Mouse (Mus musculus) forebrain, embryonic 14.5 days (tissue): ENCODE measurements around the gene Tufm. TPM values are rescaled to one million over a fixed set of nuclear protein-coding genes. Genes with fewer than 3 reads are reported as not detected.
"Not testable (repeated sequence)": the region's sequence is repeated elsewhere in the genome, so short reads cannot be mapped to it uniquely, and the experiment has no call there.

Experiments used
- ATAC-seq: fragments of 200-750 bp; cut with Nextera tagmentation; 2 replicates; pipeline ENCODE4 v1.8.0; 2017; ENCODE audit warnings: mild to moderate bottlenecking, moderate library complexity
- DNase-seq: peaks from one replicate; pipeline ENCODE4 v3.0.0-alpha.2; 2015; ENCODE audit warnings: low spot score
- H3K27ac ChIP-seq: fragments of 300-500 bp; sonication (generic); 2 replicates; pipeline ENCODE4 v1.5.1; 2014; ENCODE audit warnings: low read depth, mild to moderate bottlenecking, control low read depth, low read length, moderate library complexity
- H3K27me3 ChIP-seq: fragments of 300-500 bp; sonication (generic); replicated peaks from 2 replicates; pipeline ENCODE4 v1.6.1; 2014; ENCODE audit warnings: low read length, control low read depth, mixed read lengths; ENCODE audit not compliant: control insufficient read depth, insufficient read depth
- H3K36me3 ChIP-seq: fragments of 300-500 bp; sonication (generic); 2 replicates; pipeline ENCODE4 v1.6.1; 2014; ENCODE audit warnings: low read length, control low read depth; ENCODE audit not compliant: control insufficient read depth, insufficient read depth
- H3K4me1 ChIP-seq: fragments of 300-500 bp; sonication (generic); 2 replicates; pipeline ENCODE4 v1.6.1; 2014; ENCODE audit warnings: antibody characterized with exemption, low read length, control low read depth; ENCODE audit not compliant: control insufficient read depth, insufficient read depth
- H3K4me2 ChIP-seq: fragments of 300-500 bp; sonication (generic); 2 replicates; pipeline ENCODE4 v1.6.1; 2014; ENCODE audit warnings: mild to moderate bottlenecking, control low read depth, low read length
- H3K4me3 ChIP-seq: fragments of 300-500 bp; sonication (generic); 2 replicates; pipeline ENCODE4 v1.5.1; 2014; ENCODE audit warnings: low read depth, low read length, control low read depth
- H3K9ac ChIP-seq: fragments of 300-500 bp; sonication (generic); 2 replicates; pipeline ENCODE4 v1.6.1; 2014; ENCODE audit warnings: mild to moderate bottlenecking, low read length, control low read depth, moderate library complexity
- H3K9me3 ChIP-seq: fragments of 300-500 bp; sonication (generic); replicated peaks from 2 replicates; pipeline ENCODE4 v1.6.1; 2016; ENCODE audit warnings: low read length, control low read depth, mixed read lengths; ENCODE audit not compliant: control insufficient read depth
- WGBS: fragments of 180-500 bp; shearing (Covaris S2); extraction: QIAGEN DNeasy Blood & Tissue Kit; methylation state at CpG from one replicate; pipeline ENCODE4 v1.1.7; 2014; 5-methylcytosine and 5-hydroxymethylcytosine counted together
- polyA plus RNA-seq: library from polyadenylated mRNA; unstranded; fragments of >200 nt; fragmentation: Nextera tagmentation; extraction: Ambion mirVana; gene quantifications from 2 replicates; pipeline ENCODE4 v1.2.1, GENCODE M21; 2014

Tufm gene
- polyA plus RNA-seq, 1 experiment from 2014 or later = 135 TPM

GRCm38 (mm10) chr7:126482392-126482871 lies 4.7 kb upstream of the Tufm start:
- WGBS = 1% methylated on average over 23 of the region's 23 CpGs
- Histone ChIP-seq H3K36me3 (no peaks in the 10 kb centered on the region), H3K27me3 (no peaks in the 10 kb centered on the region), H3K4me3 (peak overlapping the region; percentile 18), H3K4me1 (peaks cover 3% of the 10 kb centered on the region), H3K27ac (no peak overlapping the region), H3K9ac (peak overlapping the region; percentile 37), H3K4me2 (peak overlapping the region; percentile 53), H3K9me3 (no peaks in the 10 kb centered on the region)
- DNase-seq = peak; percentile 71
- peak; percentile 49 for ATAC-seq

- DNase-seq, ATAC-seq, H3K9me3 ChIP-seq, H3K4me1 ChIP-seq, H3K27ac ChIP-seq, H3K27me3 ChIP-seq: not testable (repeated sequence)
- Histone ChIP-seq H3K4me2 (peak overlapping the region; percentile 93), H3K9ac (peak overlapping the region; percentile 70), H3K4me3 (peak overlapping the region; percentile 56), H3K36me3 (peaks cover 38% of the 10 kb centered on the region)
- WGBS = 19% methylated on average over 23 of the region's 25 CpGs
Observed at GRCm38 (mm10) chr7:126487617-126488385, 640 bp downstream of the Tufm start.

- 75% methylated on average over 1 of the region's 1 CpGs for WGBS
- Histone ChIP-seq H3K4me2 (no peak overlapping the region), H3K9me3 (no peaks in the 10 kb centered on the region), H3K27me3 (no peaks in the 10 kb centered on the region), H3K36me3 (peaks cover 70% of the 10 kb centered on the region), H3K9ac (no peak overlapping the region), H3K4me1 (peaks cover 7% of the 10 kb centered on the region), H3K27ac (no peak overlapping the region), H3K4me3 (no peak overlapping the region)
- ATAC-seq (no peak), DNase-seq (no peak)
Observed at GRCm38 (mm10) chr7:126491005-126491404, 3.8 kb downstream of the Tufm start.

- Histone ChIP-seq H3K4me3 (no peak overlapping the region), H3K9ac (no peak overlapping the region), H3K9me3 (no peaks in the 10 kb centered on the region), H3K4me1 (peaks cover 4% of the 10 kb centered on the region; the same call in 1 of the 2 replicates), H3K27ac (no peak overlapping the region), H3K27me3 (no peaks in the 10 kb centered on the region), H3K36me3 (peaks cover 80% of the 10 kb centered on the region), H3K4me2 (no peak overlapping the region)
- DNase-seq = no peak
- no peak for ATAC-seq
- WGBS = 68% methylated on average over 11 of the region's 11 CpGs
Observed at GRCm38 (mm10) chr7:126491973-126492372, 4.8 kb downstream of the Tufm start.

GRCm38 (mm10) chr7:126494120-126494519 lies 7.0 kb downstream of the Tufm start:
- DNase-seq = no peak
- Histone ChIP-seq H3K9me3 (no peaks in the 10 kb centered on the region), H3K4me3 (no peak overlapping the region), H3K9ac (no peak overlapping the region), H3K27me3 (no peaks in the 10 kb centered on the region), H3K4me1 (no peaks in the 10 kb centered on the region), H3K4me2 (no peak overlapping the region), H3K27ac (no peak overlapping the region), H3K36me3 (peaks cover 96% of the 10 kb centered on the region)
- WGBS = 91% methylated on average over 6 of the region's 6 CpGs
- no peak for ATAC-seq

- ATAC-seq (no peak), DNase-seq (no peak)
- WGBS = 95% methylated on average over 5 of the region's 5 CpGs
Observed at GRCm38 (mm10) chr7:126496475-126496874, 9.3 kb downstream of the Tufm start.

GRCm38 (mm10) chr7:126497966-126498365 lies 10.8 kb downstream of the Tufm start:
- DNase-seq (no peak), ATAC-seq (no peak)
- Histone ChIP-seq H3K9ac (no peak overlapping the region), H3K4me1 (peaks cover 8% of the 10 kb centered on the region; the same call in 1 of the 2 replicates), H3K27me3 (no peaks in the 10 kb centered on the region), H3K36me3 (peaks cover 83% of the 10 kb centered on the region), H3K9me3 (no peaks in the 10 kb centered on the region), H3K27ac (no peak overlapping the region), H3K4me2 (no peak overlapping the region), H3K4me3 (no peak overlapping the region)
- 92% methylated on average over 12 of the region's 12 CpGs for WGBS

More at GRCm38 (mm10) chr7:126496475-126496874, 9.3 kb downstream of the Tufm start:
- H3K27ac ChIP-seq = no peak overlapping the region
- H3K4me2 ChIP-seq = no peak overlapping the region
- H3K27me3 ChIP-seq = no peaks in the 10 kb centered on the region
- H3K4me3 ChIP-seq = no peak overlapping the region
- no peaks in the 10 kb centered on the region for H3K9me3 ChIP-seq
- peaks cover 7% of the 10 kb centered on the region; the same call in 1 of the 2 replicates for H3K4me1 ChIP-seq
- H3K36me3 ChIP-seq = peaks cover 96% of the 10 kb centered on the region
- no peak overlapping the region for H3K9ac ChIP-seq

GRCm38 (mm10) chr7:126499416-126499815 lies 12.3 kb downstream of the Tufm start:
- peaks cover 69% of the 10 kb centered on the region for H3K36me3 ChIP-seq
- DNase-seq (no peak), ATAC-seq (no peak)
- H3K9ac ChIP-seq = no peak overlapping the region
- WGBS = 93% methylated on average over 7 of the region's 7 CpGs
- no peaks in the 10 kb centered on the region for H3K9me3 ChIP-seq
- no peaks in the 10 kb centered on the region for H3K27me3 ChIP-seq
- H3K4me3 ChIP-seq = no peak overlapping the region
- H3K4me2 ChIP-seq = no peak overlapping the region
- H3K27ac ChIP-seq = no peak overlapping the region
- peaks cover 11% of the 10 kb centered on the region for H3K4me1 ChIP-seq

GRCm38 (mm10) chr7:126501684-126502022 lies 14.5 kb downstream of the Tufm start:
- Histone ChIP-seq H3K4me3 (peak overlapping the region; percentile 100), H3K9ac (peak overlapping the region; percentile 99), H3K27me3 (no peaks in the 10 kb centered on the region), H3K27ac (peak overlapping the region; percentile 98), H3K4me2 (peak overlapping the region; percentile 67), H3K9me3 (no peaks in the 10 kb centered on the region), H3K4me1 (peaks cover 11% of the 10 kb centered on the region), H3K36me3 (peaks cover 46% of the 10 kb centered on the region)
- DNase-seq = no peak
- ATAC-seq = no peak
- WGBS = 4% methylated on average over 9 of the region's 9 CpGs
